Mouse (Mus musculus) CD4-positive helper T cell, adult 2 months (primary cell): Measurements from ENCODE around the gene Slc13a4.

ENCODE experiments used
- DNase-seq: peaks from one replicate; pipeline ENCODE4 v3.0.0-alpha.2; 2012; ENCODE audit warnings: low read depth, missing footprints, low spot score

Slc13a4 gene

DNA sequence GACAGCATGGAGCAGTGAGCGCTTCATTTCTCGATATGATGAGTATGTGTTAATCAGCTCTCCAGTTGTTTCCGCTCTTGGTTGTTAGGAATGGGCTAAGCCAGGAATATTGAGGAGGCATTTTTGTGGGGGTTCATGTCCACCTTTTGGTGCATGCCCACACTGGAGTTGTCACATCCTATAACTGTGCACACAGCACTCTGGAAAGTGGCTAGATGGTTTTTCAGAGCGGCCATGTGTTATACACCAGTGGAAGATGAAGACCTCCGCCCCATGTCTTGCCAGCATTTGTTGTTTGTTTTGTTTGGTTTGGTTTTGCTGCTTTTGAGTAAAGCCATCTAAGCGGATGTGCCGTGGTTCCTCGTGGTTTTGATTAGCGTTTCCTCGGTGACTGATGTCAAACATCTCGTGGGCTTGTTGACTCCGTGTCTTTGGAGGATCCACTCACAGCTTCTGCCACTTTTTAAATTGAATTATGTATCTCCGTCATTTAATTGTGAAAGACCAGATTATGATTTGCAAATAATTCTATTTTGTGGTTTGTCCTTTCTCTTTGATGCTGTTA is 50.2 kb downstream of the Slc13a4 start:
- DNase-seq: peak; percentile 72

- peak; percentile 72 for DNase-seq
These were observed 51.2 kb downstream of the Slc13a4 start for GRCm38 (mm10) chr6:35256691-35257090.

- peak; percentile 12 for DNase-seq
These were observed 52.9 kb downstream of the Slc13a4 start for GRCm38 (mm10) chr6:35255017-35255416.

DNA sequence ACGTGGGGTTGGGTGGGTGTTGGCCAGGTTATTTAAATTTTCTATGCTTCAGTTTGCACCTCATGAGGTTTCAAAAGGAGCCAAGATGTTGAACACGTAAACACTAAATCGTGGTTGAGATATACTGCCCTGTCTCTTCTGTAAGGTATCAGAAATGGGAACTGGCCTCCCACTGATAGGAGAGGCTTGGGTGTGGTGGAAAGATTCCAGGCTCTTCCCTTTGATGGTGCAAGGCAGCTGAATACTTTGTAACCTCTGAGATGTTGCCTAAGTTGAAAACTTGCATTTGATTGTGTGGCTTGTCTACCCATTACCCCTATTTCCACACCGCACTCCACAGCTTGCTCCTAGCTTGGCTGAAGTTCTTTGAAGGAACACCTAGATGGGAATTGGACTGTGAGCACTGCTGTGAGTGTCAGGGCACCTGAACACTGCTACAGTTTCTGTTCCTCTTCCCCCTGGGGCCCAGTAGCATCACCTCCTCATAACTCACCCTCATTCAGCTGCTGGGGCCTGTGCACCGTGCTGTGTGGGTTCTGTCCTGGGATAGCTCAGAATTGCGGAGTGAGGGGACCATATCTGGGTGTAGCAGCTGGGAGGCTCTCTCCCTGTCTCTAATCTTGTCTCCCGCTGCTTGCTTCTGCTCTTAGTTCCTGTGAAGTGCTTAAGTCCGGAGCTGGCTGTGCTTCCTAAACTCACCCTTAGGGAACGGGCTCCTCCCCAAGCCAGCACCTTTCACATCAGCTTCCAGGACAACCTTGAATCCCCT is 53.6 kb downstream of the Slc13a4 start:
- DNase-seq: no peak

GRCm38 (mm10) chr6:35253474-35253873 is 54.5 kb downstream of the Slc13a4 start:
- no peak for DNase-seq

DNA sequence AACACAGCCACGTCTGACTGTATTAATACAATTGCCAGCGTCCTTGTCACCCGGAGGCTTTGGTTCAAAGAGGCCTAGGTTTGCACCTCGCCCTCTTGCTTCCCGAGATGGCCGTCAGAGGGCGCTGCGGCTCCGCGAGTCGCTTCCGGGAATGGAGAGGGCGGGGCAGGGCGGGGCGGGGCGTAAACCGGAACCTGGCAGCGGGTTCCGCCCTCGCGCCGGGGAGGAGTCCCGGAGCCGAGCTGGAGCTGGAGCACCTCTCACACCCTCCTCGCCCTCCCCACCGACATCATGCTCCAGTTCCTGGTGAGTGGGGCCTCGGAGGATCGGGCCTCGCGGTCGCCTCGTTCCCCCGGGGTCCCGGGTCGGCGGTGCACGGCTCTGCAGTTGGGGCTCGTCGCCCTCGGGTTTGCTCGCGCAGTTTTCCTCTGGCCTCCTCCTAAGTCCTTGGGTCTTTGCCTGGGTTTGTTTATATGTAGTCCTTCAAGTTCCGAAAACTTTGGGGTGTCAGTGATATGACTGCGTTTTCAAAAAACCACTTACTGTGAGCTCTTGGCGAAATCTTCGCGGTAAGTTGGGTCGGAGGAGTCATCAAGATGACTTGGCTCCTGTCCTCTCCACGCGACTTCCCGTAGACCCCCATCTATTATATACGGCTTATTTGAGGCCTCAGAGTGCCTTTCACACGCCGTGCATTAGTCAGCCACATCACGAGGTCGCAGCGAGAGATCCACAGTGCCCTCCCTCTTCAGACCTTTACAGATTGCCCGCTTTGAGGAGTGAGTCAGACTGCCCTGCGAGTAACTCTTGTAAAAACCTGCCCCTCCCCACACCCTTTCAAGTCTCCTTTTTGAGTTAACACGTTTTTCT is 55.2 kb downstream of the Slc13a4 start:
- peak; percentile 92 for DNase-seq

GRCm38 (mm10) chr6:35251807-35252476 is 56.0 kb downstream of the Slc13a4 start:
- DNase-seq: no peak

DNA sequence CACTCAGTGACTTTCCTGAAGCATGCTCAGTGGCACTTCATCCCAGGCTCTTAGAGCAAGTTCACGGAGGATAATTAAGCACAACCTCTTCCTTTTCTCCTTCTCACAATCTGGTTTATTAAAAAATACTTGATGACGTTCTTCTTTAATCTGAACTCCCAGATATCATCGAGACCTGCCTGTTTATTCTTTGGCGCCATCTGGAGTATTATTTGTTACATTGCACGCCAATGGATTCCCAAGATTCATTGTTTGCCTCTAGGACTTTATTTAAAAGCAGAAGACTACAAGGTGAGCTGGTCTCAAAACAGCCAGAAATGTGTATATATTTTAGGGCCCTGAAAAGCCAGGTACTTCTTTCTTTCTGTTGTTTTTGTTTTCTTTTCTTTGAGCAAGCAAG is 62.8 kb downstream of the Slc13a4 start:
- DNase-seq: peak; percentile 33

GRCm38 (mm10) chr6:35243989-35244388 is 63.9 kb downstream of the Slc13a4 start:
- no peak for DNase-seq

DNA sequence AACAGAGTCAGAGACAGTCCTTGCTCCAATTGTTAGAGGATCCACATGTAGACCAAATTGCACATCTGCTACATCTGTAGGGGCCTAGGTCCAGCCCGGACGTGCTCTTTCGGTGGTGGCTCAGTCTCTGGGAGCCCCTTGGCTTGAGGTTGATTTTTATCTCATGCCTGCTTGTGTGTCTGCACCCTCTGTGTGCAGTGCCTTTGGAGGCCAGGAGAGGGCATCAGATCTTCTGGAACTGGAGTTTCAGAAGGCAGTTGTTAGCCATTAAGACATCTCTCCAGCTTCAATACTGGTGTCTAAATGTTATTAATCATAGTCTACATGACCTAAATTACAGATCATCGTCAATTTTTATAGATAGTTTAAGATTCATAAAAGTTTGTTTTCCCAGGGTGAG is 64.7 kb downstream of the Slc13a4 start:
- no peak for DNase-seq

- no peak for DNase-seq
These were observed 71.7 kb downstream of the Slc13a4 start for GRCm38 (mm10) chr6:35236108-35236785.

- no peak for DNase-seq
These were observed 78.5 kb downstream of the Slc13a4 start for GRCm38 (mm10) chr6:35229415-35229814.

DNA sequence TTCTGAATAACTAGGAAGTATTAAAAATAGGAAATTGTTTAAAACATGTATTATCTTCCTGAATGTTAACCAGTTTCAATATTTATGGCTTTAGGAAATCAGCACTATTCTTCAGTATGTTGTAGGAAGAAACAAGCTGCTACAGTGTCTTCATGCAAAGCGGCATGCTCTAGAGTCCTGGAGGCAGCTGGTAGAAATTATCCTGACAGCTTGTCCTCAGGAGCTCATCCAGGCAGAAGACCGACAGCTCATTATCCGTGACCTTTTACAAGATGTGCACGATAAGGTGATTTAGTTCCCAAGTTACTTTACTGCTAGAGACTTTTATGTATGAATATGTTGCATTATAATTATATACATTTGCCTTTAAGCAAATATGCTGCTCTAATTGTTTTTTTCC is 82.2 kb downstream of the Slc13a4 start:
- no peak for DNase-seq
